Mouse (Mus musculus) frontal cortex, postnatal 36 days (tissue): Measurements from ENCODE around the gene Cnbd2.

ENCODE experiments used
- DNase-seq, 2 experiments: peaks; one replicate each; pipeline ENCODE4 v3.0.0; 2022; ENCODE audit warnings: low spot score in 2 of 2

Cnbd2 gene

GRCm38 (mm10) chr2:156312297-156312897 is at the start of gene Cnbd2, which contains the start of gene Scand1:
Gene Cnbd2, plus strand, starts transcription at chr2:156312299.
Gene Scand1, minus strand, starts transcription at chr2:156312704.
- peak; percentile 86 to 90 for DNase-seq

- no peak for DNase-seq
Observed at GRCm38 (mm10) chr2:156263204-156263893, 48.8 kb upstream of the Cnbd2 start.

GRCm38 (mm10) chr2:156267636-156268035 is 44.5 kb upstream of the Cnbd2 start:
- DNase-seq: no peak

- DNase-seq: no peak
Observed at GRCm38 (mm10) chr2:156272553-156272952, 39.5 kb upstream of the Cnbd2 start.

- DNase-seq: peak; percentile 77 to 90
Observed at GRCm38 (mm10) chr2:156278226-156279017, 33.7 kb upstream of the Cnbd2 start.

GRCm38 (mm10) chr2:156281227-156281626 is 30.9 kb upstream of the Cnbd2 start:
- no peak for DNase-seq

- DNase-seq: no peak
Observed at GRCm38 (mm10) chr2:156285161-156285560, 26.9 kb upstream of the Cnbd2 start.

- DNase-seq: no peak
Observed at GRCm38 (mm10) chr2:156286733-156287132, 25.4 kb upstream of the Cnbd2 start.

GRCm38 (mm10) chr2:156288222-156288621 is 23.9 kb upstream of the Cnbd2 start:
- no peak for DNase-seq

GRCm38 (mm10) chr2:156289552-156290160 is 22.4 kb upstream of the Cnbd2 start:
- DNase-seq: no peak

GRCm38 (mm10) chr2:156291998-156292397 is 20.1 kb upstream of the Cnbd2 start:
- DNase-seq: no peak

GRCm38 (mm10) chr2:156295601-156296063 is 16.5 kb upstream of the Cnbd2 start:
- DNase-seq: no peak

- no peak for DNase-seq
Observed at GRCm38 (mm10) chr2:156296190-156296589, 15.9 kb upstream of the Cnbd2 start.

GRCm38 (mm10) chr2:156297653-156298052 is 14.4 kb upstream of the Cnbd2 start:
- DNase-seq: no peak

GRCm38 (mm10) chr2:156298458-156298857 is 13.6 kb upstream of the Cnbd2 start:
- peak; percentile 43 to 44 for DNase-seq

GRCm38 (mm10) chr2:156302063-156302462 is 10.0 kb upstream of the Cnbd2 start:
- DNase-seq: no peak

GRCm38 (mm10) chr2:156304351-156304750 is 7.7 kb upstream of the Cnbd2 start:
- no peak for DNase-seq

- DNase-seq: no peak
Observed at GRCm38 (mm10) chr2:156305818-156306217, 6.3 kb upstream of the Cnbd2 start.

- DNase-seq: no peak
Observed at GRCm38 (mm10) chr2:156307261-156307660, 4.8 kb upstream of the Cnbd2 start.

GRCm38 (mm10) chr2:156309948-156310347 is 2.2 kb upstream of the Cnbd2 start:
- DNase-seq: no peak

- no peak for DNase-seq
Observed at GRCm38 (mm10) chr2:156310455-156310854, 1.6 kb upstream of the Cnbd2 start.

GRCm38 (mm10) chr2:156310945-156311344 is 1.2 kb upstream of the Cnbd2 start:
- no peak for DNase-seq
